Mouse (Mus musculus): ENCODE results near the gene Arhgap5. TPM values are rescaled to one million over a fixed set of nuclear protein-coding genes. Genes with fewer than 3 reads are reported as not detected.

The Arhgap5 gene
- polyA plus RNA-seq (2015; fragmentation: Nextera tagmentation; extraction: Ambion mirVana): 13.1 and 15.1 TPM in 2 replicates

GRCm38 (mm10) chr12:52503456-52504320 lies at the start of gene Arhgap5:
Gene Arhgap5, plus strand, starts transcription at chr12:52503972.
- TF ChIP-seq CTCF (IDR thresholded peaks at IDR 0.05; ENCODE audit: low read depth) (no peak), EP300 (IDR thresholded peaks at IDR 0.05; ENCODE audit: low read depth) (no peak)
- peak within 1 kb of the TSS; percentile 94 for H3K4me3 ChIP-seq (ENCODE audit: low read depth, low read length)
- H3K27ac ChIP-seq (ENCODE audit: low read depth): peak within 1 kb of the TSS; percentile 99
- peak within 1 kb of the TSS; percentile 97 for H3K9ac ChIP-seq (replicated peaks)
- H3K27me3 ChIP-seq (ENCODE audit: insufficient read depth, low read length): peaks cover 3% of the 10 kb centered on the region; the same call in 1 of the 2 replicates
- peak within 1 kb of the TSS; percentile 89 for H3K4me2 ChIP-seq (ENCODE audit: low read depth, low read length)
- no peaks in the 10 kb centered on the region for H3K9me3 ChIP-seq (ENCODE audit: low read length)
- H3K4me1 ChIP-seq (ENCODE audit: insufficient read depth): no peaks in the 10 kb centered on the region
- ATAC-seq: peak; percentile 91
- peak; percentile 92 for DNase-seq
- no peaks in the 10 kb centered on the region for H3K36me3 ChIP-seq (replicated peaks; ENCODE audit: insufficient read depth, low read length)
- 4% methylated on average over 68 of the region's 119 CpGs for WGBS (ENCODE audit: insufficient replicate concordance)

GRCm38 (mm10) chr12:52464593-52464992 lies 39.2 kb upstream of the Arhgap5 start:
- no peak overlapping the region for H3K4me2 ChIP-seq (ENCODE audit: low read depth, low read length)
- DNase-seq (peak; percentile 35), ATAC-seq (peak; percentile 86)
- no peaks in the 10 kb centered on the region for H3K36me3 ChIP-seq (replicated peaks; ENCODE audit: insufficient read depth, low read length)
- no peak overlapping the region for H3K4me3 ChIP-seq (ENCODE audit: low read depth, low read length)
- no peaks in the 10 kb centered on the region for H3K27me3 ChIP-seq (ENCODE audit: insufficient read depth, low read length)
- TF ChIP-seq EP300 (IDR thresholded peaks at IDR 0.05; ENCODE audit: low read depth) (no peak), CTCF (IDR thresholded peaks at IDR 0.05; ENCODE audit: low read depth) (no peak)
- no peaks in the 10 kb centered on the region for H3K4me1 ChIP-seq (ENCODE audit: insufficient read depth)
- no peak overlapping the region for H3K9ac ChIP-seq (replicated peaks)
- H3K9me3 ChIP-seq (ENCODE audit: low read length): no peaks in the 10 kb centered on the region
- H3K27ac ChIP-seq (ENCODE audit: low read depth): peak overlapping the region; percentile 44; the same call in 1 of the 2 replicates

GRCm38 (mm10) chr12:52471621-52472020 lies 32.2 kb upstream of the Arhgap5 start:
- ATAC-seq: no peak
- Histone ChIP-seq H3K36me3 (replicated peaks; ENCODE audit: insufficient read depth, low read length) (no peaks in the 10 kb centered on the region), H3K4me2 (ENCODE audit: low read depth, low read length) (no peak overlapping the region), H3K9ac (replicated peaks) (no peak overlapping the region), H3K4me3 (ENCODE audit: low read depth, low read length) (no peak overlapping the region), H3K9me3 (ENCODE audit: low read length) (no peaks in the 10 kb centered on the region), H3K27ac (ENCODE audit: low read depth) (no peak overlapping the region), H3K4me1 (ENCODE audit: insufficient read depth) (peaks cover 9% of the 10 kb centered on the region; the same call in 1 of the 2 replicates), H3K27me3 (ENCODE audit: insufficient read depth, low read length) (no peaks in the 10 kb centered on the region)
- 70% methylated on average over 4 of the region's 4 CpGs for WGBS (ENCODE audit: insufficient replicate concordance)
- DNase-seq: no peak
- TF ChIP-seq CTCF (IDR thresholded peaks at IDR 0.05; ENCODE audit: low read depth) (no peak), EP300 (IDR thresholded peaks at IDR 0.05; ENCODE audit: low read depth) (no peak)

GRCm38 (mm10) chr12:52473988-52474968 lies 29.5 kb upstream of the Arhgap5 start:
- TF ChIP-seq EP300 (IDR thresholded peaks at IDR 0.05; ENCODE audit: low read depth): peak; percentile 51; the same call in 1 of the 2 replicates
- no peak for TF ChIP-seq CTCF (IDR thresholded peaks at IDR 0.05; ENCODE audit: low read depth)
- Histone ChIP-seq H3K9ac (replicated peaks) (peak overlapping the region; percentile 48; the same call in 1 of the 2 replicates), H3K4me2 (ENCODE audit: low read depth, low read length) (peak overlapping the region; percentile 50), H3K4me3 (ENCODE audit: low read depth, low read length) (peak overlapping the region; percentile 15; the same call in 1 of the 2 replicates), H3K27ac (ENCODE audit: low read depth) (peak overlapping the region; percentile 86), H3K36me3 (replicated peaks; ENCODE audit: insufficient read depth, low read length) (no peaks in the 10 kb centered on the region), H3K27me3 (ENCODE audit: insufficient read depth, low read length) (no peaks in the 10 kb centered on the region), H3K9me3 (ENCODE audit: low read length) (no peaks in the 10 kb centered on the region), H3K4me1 (ENCODE audit: insufficient read depth) (peaks cover 9% of the 10 kb centered on the region; the same call in 1 of the 2 replicates)
- 32% methylated on average over 18 of the region's 18 CpGs for WGBS (ENCODE audit: insufficient replicate concordance)
- DNase-seq (peak; percentile 25), ATAC-seq (peak; percentile 94)

DNA sequence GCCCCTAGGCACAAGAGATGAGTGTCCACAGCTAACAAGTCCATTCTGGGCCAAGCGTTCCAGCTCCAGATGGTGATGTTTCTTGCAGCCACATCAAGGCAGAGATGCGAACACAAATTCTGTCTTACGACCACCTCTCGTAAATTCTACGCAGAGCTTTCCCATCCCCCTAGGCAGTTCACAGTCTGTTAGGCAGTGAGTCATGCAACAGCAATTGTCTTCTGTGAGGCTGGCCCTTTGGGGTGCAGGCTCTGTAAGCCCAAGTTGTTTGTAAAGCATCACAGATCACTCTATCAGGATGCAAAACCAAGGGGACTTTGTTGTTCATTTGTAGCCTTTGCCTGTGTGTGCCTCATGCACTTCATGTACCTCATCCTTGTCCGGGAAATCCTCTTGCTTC lies 27.7 kb upstream of the Arhgap5 start:
- WGBS (ENCODE audit: insufficient replicate concordance): 84% methylated on average over 6 of the region's 6 CpGs
- no peak for DNase-seq
- H3K4me2 ChIP-seq (ENCODE audit: low read depth, low read length): no peak overlapping the region
- H3K4me1 ChIP-seq (ENCODE audit: insufficient read depth): peaks cover 12% of the 10 kb centered on the region; the same call in 1 of the 2 replicates
- no peaks in the 10 kb centered on the region for H3K9me3 ChIP-seq (ENCODE audit: low read length)
- ATAC-seq: no peak
- TF ChIP-seq EP300 (IDR thresholded peaks at IDR 0.05; ENCODE audit: low read depth) (no peak), CTCF (IDR thresholded peaks at IDR 0.05; ENCODE audit: low read depth) (no peak)
- H3K4me3 ChIP-seq (ENCODE audit: low read depth, low read length): no peak overlapping the region
- no peak overlapping the region for H3K9ac ChIP-seq (replicated peaks)
- H3K36me3 ChIP-seq (replicated peaks; ENCODE audit: insufficient read depth, low read length): no peaks in the 10 kb centered on the region
- H3K27me3 ChIP-seq (ENCODE audit: insufficient read depth, low read length): no peaks in the 10 kb centered on the region
- H3K27ac ChIP-seq (ENCODE audit: low read depth): no peak overlapping the region
